Mouse (Mus musculus): ENCODE data around the gene Syngr3. TPM values are rescaled to one million over a fixed set of nuclear protein-coding genes. Genes with fewer than 3 reads are reported as not detected.

The Syngr3 gene
- polyA plus RNA-seq, 1 experiment from 2014 or later = 147 TPM

GRCm38 (mm10) chr17:24732233-24732935 lies 42.6 kb upstream of the Syngr3 start:
- 81% methylated on average over 12 of the region's 12 CpGs for WGBS
- Histone ChIP-seq H3K4me2 (ENCODE audit: low read length) (no peak overlapping the region), H3K4me3 (replicated peaks; ENCODE audit: low read depth, low read length) (no peak overlapping the region), H3K27me3 (ENCODE audit: control insufficient read depth, insufficient read depth, low read length) (no peaks in the 10 kb centered on the region), H3K36me3 (ENCODE audit: control insufficient read depth, insufficient read depth, low read length) (no peaks in the 10 kb centered on the region), H3K9ac (replicated peaks; ENCODE audit: low read length) (no peak overlapping the region), H3K9me3 (ENCODE audit: control insufficient read depth, low read length) (no peaks in the 10 kb centered on the region), H3K27ac (replicated peaks; ENCODE audit: low read depth, low read length) (no peak overlapping the region), H3K4me1 (ENCODE audit: control insufficient read depth, insufficient read depth, low read length) (0 out of 2 replicates have a peak, but pooled peaks cover 6% of the 10 kb centered on the region)
- DNase-seq (no peak), ATAC-seq (ENCODE audit: low FRiP score, low TSS enrichment) (no peak)

DNA sequence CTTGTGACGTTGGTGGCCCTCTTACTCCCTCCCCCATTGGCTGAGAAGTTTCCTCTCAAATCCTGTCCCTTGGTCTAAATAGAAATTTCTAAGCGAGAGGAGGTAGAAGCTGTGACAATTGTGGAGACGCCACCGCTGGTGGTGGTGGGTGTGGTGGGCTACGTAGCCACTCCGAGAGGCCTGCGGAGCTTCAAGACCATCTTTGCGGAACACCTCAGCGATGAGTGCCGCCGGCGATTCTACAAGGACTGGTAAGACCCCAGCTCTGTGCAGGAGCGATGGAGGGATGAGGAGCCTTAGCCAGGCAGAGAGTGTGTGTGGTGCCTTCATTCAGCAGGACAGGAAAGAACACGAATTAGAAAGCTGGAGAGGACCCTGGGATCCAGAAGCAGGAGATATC lies 41.0 kb upstream of the Syngr3 start:
- WGBS = 85% methylated on average over 14 of the region's 14 CpGs

GRCm38 (mm10) chr17:24729067-24729466 lies 39.3 kb upstream of the Syngr3 start:
- WGBS = 78% methylated on average over 6 of the region's 6 CpGs
- Histone ChIP-seq H3K27me3 (ENCODE audit: control insufficient read depth, insufficient read depth, low read length) (no peaks in the 10 kb centered on the region), H3K4me2 (ENCODE audit: low read length) (no peak overlapping the region), H3K9ac (replicated peaks; ENCODE audit: low read length) (no peak overlapping the region), H3K27ac (replicated peaks; ENCODE audit: low read depth, low read length) (no peak overlapping the region), H3K4me1 (ENCODE audit: control insufficient read depth, insufficient read depth, low read length) (no peaks in the 10 kb centered on the region), H3K36me3 (ENCODE audit: control insufficient read depth, insufficient read depth, low read length) (no peaks in the 10 kb centered on the region), H3K4me3 (replicated peaks; ENCODE audit: low read depth, low read length) (no peak overlapping the region), H3K9me3 (ENCODE audit: control insufficient read depth, low read length) (no peaks in the 10 kb centered on the region)
- DNase-seq = no peak
- no peak for ATAC-seq (ENCODE audit: low FRiP score, low TSS enrichment)

More for the DNA sequence above, 41.0 kb upstream of the Syngr3 start:
- Histone ChIP-seq H3K36me3 (ENCODE audit: control insufficient read depth, insufficient read depth, low read length) (no peaks in the 10 kb centered on the region), H3K27me3 (ENCODE audit: control insufficient read depth, insufficient read depth, low read length) (no peaks in the 10 kb centered on the region), H3K9ac (replicated peaks; ENCODE audit: low read length) (no peak overlapping the region), H3K27ac (replicated peaks; ENCODE audit: low read depth, low read length) (no peak overlapping the region), H3K9me3 (ENCODE audit: control insufficient read depth, low read length) (no peaks in the 10 kb centered on the region), H3K4me2 (ENCODE audit: low read length) (no peak overlapping the region), H3K4me3 (replicated peaks; ENCODE audit: low read depth, low read length) (no peak overlapping the region), H3K4me1 (ENCODE audit: control insufficient read depth, insufficient read depth, low read length) (no peaks in the 10 kb centered on the region)
- DNase-seq = no peak
- no peak for ATAC-seq (ENCODE audit: low FRiP score, low TSS enrichment)

GRCm38 (mm10) chr17:24728184-24728583 lies 38.4 kb upstream of the Syngr3 start:
- H3K4me1 ChIP-seq (ENCODE audit: control insufficient read depth, insufficient read depth, low read length) = peaks cover 5% of the 10 kb centered on the region
- no peak overlapping the region for H3K9ac ChIP-seq (replicated peaks; ENCODE audit: low read length)
- no peaks in the 10 kb centered on the region for H3K9me3 ChIP-seq (ENCODE audit: control insufficient read depth, low read length)
- H3K36me3 ChIP-seq (ENCODE audit: control insufficient read depth, insufficient read depth, low read length) = no peaks in the 10 kb centered on the region
- 80% methylated on average over 17 of the region's 17 CpGs for WGBS
- no peak for ATAC-seq (ENCODE audit: low FRiP score, low TSS enrichment)
- H3K27me3 ChIP-seq (ENCODE audit: control insufficient read depth, insufficient read depth, low read length) = no peaks in the 10 kb centered on the region
- H3K27ac ChIP-seq (replicated peaks; ENCODE audit: low read depth, low read length) = no peak overlapping the region
- DNase-seq = no peak
- no peak overlapping the region for H3K4me3 ChIP-seq (replicated peaks; ENCODE audit: low read depth, low read length)
- H3K4me2 ChIP-seq (ENCODE audit: low read length) = no peak overlapping the region

DNA sequence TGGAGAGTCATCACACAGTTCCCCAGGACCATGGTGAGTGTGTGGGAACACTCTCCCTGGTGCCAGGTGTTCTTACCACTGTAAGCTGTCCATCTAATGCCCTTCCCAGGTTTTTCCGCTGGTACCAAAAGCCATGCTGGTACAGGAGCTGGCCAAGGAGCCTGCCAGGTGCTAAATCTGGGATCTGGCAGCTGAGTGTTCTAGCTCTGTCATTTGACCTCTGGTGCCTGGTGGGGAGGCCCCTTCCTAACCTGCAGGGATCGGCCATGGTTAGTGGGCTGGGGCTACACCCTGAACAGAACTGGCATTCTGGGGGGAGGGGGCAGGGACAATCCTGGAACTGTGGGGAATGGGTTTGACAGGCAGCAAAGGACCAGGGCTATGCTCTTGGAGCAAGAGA lies 37.9 kb upstream of the Syngr3 start, which contains the start of gene Rpl3l:
Gene Rpl3l, plus strand, starts transcription at position 203 of the 400 bp plus-strand sequence.
- DNase-seq (no peak), ATAC-seq (ENCODE audit: low FRiP score, low TSS enrichment) (no peak)
- H3K27ac ChIP-seq (replicated peaks; ENCODE audit: low read depth, low read length) = no peak within 1 kb of the TSS
- H3K9me3 ChIP-seq (ENCODE audit: control insufficient read depth, low read length) = no peaks in the 10 kb centered on the region
- WGBS = 75% methylated on average over 2 of the region's 2 CpGs
- H3K9ac ChIP-seq (replicated peaks; ENCODE audit: low read length) = no peak within 1 kb of the TSS
- H3K36me3 ChIP-seq (ENCODE audit: control insufficient read depth, insufficient read depth, low read length) = peaks cover under 1% of the 10 kb centered on the region; the same call in 1 of the 2 replicates
- no peak within 1 kb of the TSS for H3K4me3 ChIP-seq (replicated peaks; ENCODE audit: low read depth, low read length)
- no peaks in the 10 kb centered on the region for H3K27me3 ChIP-seq (ENCODE audit: control insufficient read depth, insufficient read depth, low read length)
- H3K4me2 ChIP-seq (ENCODE audit: low read length) = no peak within 1 kb of the TSS
- peaks cover 9% of the 10 kb centered on the region for H3K4me1 ChIP-seq (ENCODE audit: control insufficient read depth, insufficient read depth, low read length)

DNA sequence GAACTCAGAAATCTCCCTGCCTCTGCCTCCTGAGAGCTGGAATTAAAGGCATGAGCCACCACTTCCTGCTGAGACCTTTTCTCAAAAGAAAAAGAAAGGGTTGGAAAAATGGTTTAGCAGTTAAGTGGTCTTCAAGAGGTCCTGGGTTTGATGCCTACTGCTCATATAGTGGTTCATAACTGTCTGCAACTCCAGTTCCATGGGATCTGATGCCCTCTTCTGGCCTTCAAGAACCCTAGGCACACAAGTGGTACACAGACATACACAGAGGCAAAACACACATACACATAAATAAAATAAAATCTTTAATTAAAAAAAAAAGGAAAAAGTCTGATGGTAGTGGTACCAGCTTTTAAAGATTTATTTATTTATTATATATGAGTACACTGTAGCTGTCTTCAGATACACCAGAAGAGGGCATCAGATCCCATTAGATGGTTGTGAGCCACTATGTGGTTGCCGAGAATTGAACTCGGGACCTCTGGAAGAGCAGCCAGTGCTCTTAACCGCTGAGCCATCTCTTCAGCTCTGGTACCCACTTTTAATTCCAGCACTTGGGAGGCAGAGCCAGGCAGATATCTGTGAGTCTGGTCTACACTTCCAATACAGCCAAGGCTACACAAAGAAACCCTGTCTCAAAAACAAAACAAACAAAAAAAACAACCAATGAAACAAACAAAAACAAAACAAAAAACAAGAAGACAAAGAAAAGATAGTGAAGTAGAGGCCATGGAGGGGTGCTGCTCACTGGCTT lies 36.1 kb upstream of the Syngr3 start:
- DNase-seq (no peak), ATAC-seq (ENCODE audit: low FRiP score, low TSS enrichment) (no peak)
- Histone ChIP-seq H3K9ac (replicated peaks; ENCODE audit: low read length) (no peak overlapping the region), H3K9me3 (ENCODE audit: control insufficient read depth, low read length) (no peaks in the 10 kb centered on the region), H3K27me3 (ENCODE audit: control insufficient read depth, insufficient read depth, low read length) (no peaks in the 10 kb centered on the region), H3K4me3 (replicated peaks; ENCODE audit: low read depth, low read length) (no peak overlapping the region), H3K27ac (replicated peaks; ENCODE audit: low read depth, low read length) (no peak overlapping the region), H3K4me1 (ENCODE audit: control insufficient read depth, insufficient read depth, low read length) (peaks cover 9% of the 10 kb centered on the region), H3K4me2 (ENCODE audit: low read length) (no peak overlapping the region), H3K36me3 (ENCODE audit: control insufficient read depth, insufficient read depth, low read length) (peaks cover 16% of the 10 kb centered on the region)
- 79% methylated on average over 3 of the region's 3 CpGs for WGBS

- Histone ChIP-seq H3K4me1 (ENCODE audit: control insufficient read depth, insufficient read depth, low read length) (peaks cover 9% of the 10 kb centered on the region), H3K9me3 (ENCODE audit: control insufficient read depth, low read length) (no peaks in the 10 kb centered on the region), H3K4me3 (replicated peaks; ENCODE audit: low read depth, low read length) (peak within 1 kb of the TSS; percentile 76), H3K27me3 (ENCODE audit: control insufficient read depth, insufficient read depth, low read length) (no peaks in the 10 kb centered on the region), H3K27ac (replicated peaks; ENCODE audit: low read depth, low read length) (peak within 1 kb of the TSS; percentile 77), H3K4me2 (ENCODE audit: low read length) (peak within 1 kb of the TSS; percentile 94), H3K36me3 (ENCODE audit: control insufficient read depth, insufficient read depth, low read length) (peaks cover 16% of the 10 kb centered on the region), H3K9ac (replicated peaks; ENCODE audit: low read length) (peak within 1 kb of the TSS; percentile 88)
- peak; percentile 76 for ATAC-seq (ENCODE audit: low FRiP score, low TSS enrichment)
- under 1% methylated on average over 30 of the region's 30 CpGs for WGBS
- peak; percentile 99 for DNase-seq
Measured at GRCm38 (mm10) chr17:24724184-24724583, 34.4 kb upstream of the Syngr3 start, which contains the start of gene Ndufb10. Gene Ndufb10, minus strand, starts transcription at chr17:24724478.

DNA sequence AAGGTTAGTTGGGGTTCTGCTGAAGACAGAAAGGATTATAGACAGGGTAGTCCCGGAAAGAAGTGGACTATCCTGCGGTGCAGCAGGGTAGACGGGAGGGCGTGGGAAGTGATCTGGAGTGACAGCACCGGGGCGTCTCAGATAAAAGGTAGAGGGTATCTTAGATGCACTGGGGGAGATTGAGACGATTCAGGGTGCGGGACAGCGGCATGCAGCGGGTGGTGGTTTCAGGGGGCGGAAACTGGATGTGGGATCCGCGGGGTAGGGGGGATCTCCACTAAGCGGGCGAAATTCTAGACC lies 34.1 kb upstream of the Syngr3 start:
- Histone ChIP-seq H3K9me3 (ENCODE audit: control insufficient read depth, low read length) (no peaks in the 10 kb centered on the region), H3K27ac (replicated peaks; ENCODE audit: low read depth, low read length) (peak overlapping the region; percentile 77), H3K36me3 (ENCODE audit: control insufficient read depth, insufficient read depth, low read length) (peaks cover 16% of the 10 kb centered on the region), H3K9ac (replicated peaks; ENCODE audit: low read length) (peak overlapping the region; percentile 88), H3K4me3 (replicated peaks; ENCODE audit: low read depth, low read length) (peak overlapping the region; percentile 76), H3K4me2 (ENCODE audit: low read length) (peak overlapping the region; percentile 94), H3K4me1 (ENCODE audit: control insufficient read depth, insufficient read depth, low read length) (peaks cover 9% of the 10 kb centered on the region), H3K27me3 (ENCODE audit: control insufficient read depth, insufficient read depth, low read length) (no peaks in the 10 kb centered on the region)
- DNase-seq (no peak), ATAC-seq (ENCODE audit: low FRiP score, low TSS enrichment) (no peak)
- under 1% methylated on average over 15 of the region's 15 CpGs for WGBS
